Mouse (Mus musculus) lung, postnatal 36 days (tissue): ENCODE data around the gene Ddx54.

Experiments used
- DNase-seq: peaks from one replicate; pipeline ENCODE4 v3.0.0; 2022; ENCODE audit warnings: mixed read lengths

Gene Ddx54

GRCm38 (mm10) chr5:120583511-120583910 lies 29.0 kb upstream of the Ddx54 start:
- DNase-seq = no peak

GRCm38 (mm10) chr5:120584968-120585367 lies 27.6 kb upstream of the Ddx54 start:
- no peak for DNase-seq

GRCm38 (mm10) chr5:120586741-120587615 lies 25.6 kb upstream of the Ddx54 start:
- peak; percentile 50 for DNase-seq

- DNase-seq = peak; percentile 80
These were observed 25.0 kb upstream of the Ddx54 start for GRCm38 (mm10) chr5:120587616-120587926.

- no peak for DNase-seq
These were observed 24.5 kb upstream of the Ddx54 start for GRCm38 (mm10) chr5:120587940-120588568.

GRCm38 (mm10) chr5:120588569-120589094 lies 23.9 kb upstream of the Ddx54 start, which contains the start of the genes Tpcn1 and Iqcd:
Tpcn1 (minus strand) TSS chr5:120588673.
Iqcd (plus strand) TSS chr5:120589016.
- DNase-seq = peak; percentile 99

- peak; percentile 59 for DNase-seq
These were observed 22.1 kb upstream of the Ddx54 start for GRCm38 (mm10) chr5:120590356-120591010.

GRCm38 (mm10) chr5:120592141-120592540 lies 20.4 kb upstream of the Ddx54 start:
- DNase-seq = peak; percentile 53

- no peak for DNase-seq
These were observed 18.1 kb upstream of the Ddx54 start for GRCm38 (mm10) chr5:120594485-120594884.

- no peak for DNase-seq
These were observed 12.9 kb upstream of the Ddx54 start for GRCm38 (mm10) chr5:120599625-120600024.

- no peak for DNase-seq
These were observed 11.4 kb upstream of the Ddx54 start for GRCm38 (mm10) chr5:120600946-120601668.

GRCm38 (mm10) chr5:120602210-120602609 lies 10.3 kb upstream of the Ddx54 start:
- DNase-seq = no peak

- DNase-seq = no peak
These were observed 9.0 kb upstream of the Ddx54 start for GRCm38 (mm10) chr5:120603515-120603914.

GRCm38 (mm10) chr5:120604839-120605238 lies 7.7 kb upstream of the Ddx54 start:
- DNase-seq = peak; percentile 92

GRCm38 (mm10) chr5:120605241-120605661 lies 7.3 kb upstream of the Ddx54 start:
- no peak for DNase-seq

- DNase-seq = peak; percentile 94
These were observed 6.9 kb upstream of the Ddx54 start for GRCm38 (mm10) chr5:120605688-120606087.

- no peak for DNase-seq
These were observed 5.8 kb upstream of the Ddx54 start for GRCm38 (mm10) chr5:120606590-120607200.

- DNase-seq = no peak
These were observed 5.2 kb upstream of the Ddx54 start for GRCm38 (mm10) chr5:120607335-120607734.

GRCm38 (mm10) chr5:120609246-120609775 lies 3.2 kb upstream of the Ddx54 start:
- no peak for DNase-seq

GRCm38 (mm10) chr5:120610906-120611305 lies 1.6 kb upstream of the Ddx54 start:
- DNase-seq = no peak

GRCm38 (mm10) chr5:120611416-120611815 lies 1.1 kb upstream of the Ddx54 start:
- no peak for DNase-seq
